Mouse (Mus musculus) hindbrain, embryonic 12.5 days (tissue): Measurements from ENCODE around the gene Eloa. TPM values are rescaled to one million over a fixed set of nuclear protein-coding genes. Genes with fewer than 3 reads are reported as not detected.
"Not testable (repeated sequence)": the region's sequence is repeated elsewhere in the genome, so short reads cannot be mapped to it uniquely, and the experiment has no call there.

Experiments used
- ATAC-seq: fragments of 200-750 bp; cut with Nextera tagmentation; 2 replicates; pipeline ENCODE4 v1.8.0; 2017; ENCODE audit warnings: moderate TSS enrichment; ENCODE audit not compliant: low FRiP score
- H3K27ac ChIP-seq: fragments of 300-500 bp; sonication (generic); 2 replicates; pipeline ENCODE4 v1.5.1; 2016; ENCODE audit warnings: mild to moderate bottlenecking
- H3K27me3 ChIP-seq: fragments of 300-500 bp; sonication (generic); 2 replicates; pipeline ENCODE4 v1.6.1; 2016; ENCODE audit warnings: mild to moderate bottlenecking
- H3K36me3 ChIP-seq: fragments of 300-500 bp; sonication (generic); 2 replicates; pipeline ENCODE4 v1.6.1; 2016; ENCODE audit warnings: mild to moderate bottlenecking
- H3K4me1 ChIP-seq: fragments of 300-500 bp; sonication (generic); 2 replicates; pipeline ENCODE4 v1.6.1; 2016
- H3K4me2 ChIP-seq: fragments of 300-500 bp; sonication (generic); replicated peaks from 2 replicates; pipeline ENCODE4 v1.6.1; 2016; ENCODE audit warnings: mild to moderate bottlenecking
- H3K4me3 ChIP-seq: fragments of 300-500 bp; sonication (generic); 2 replicates; pipeline ENCODE4 v1.5.1; 2016; ENCODE audit warnings: mild to moderate bottlenecking
- H3K9ac ChIP-seq: fragments of 300-500 bp; sonication (generic); 2 replicates; pipeline ENCODE4 v1.6.1; 2016; ENCODE audit warnings: mild to moderate bottlenecking, moderate library complexity
- H3K9me3 ChIP-seq: fragments of 300-500 bp; sonication (generic); replicated peaks from 2 replicates; pipeline ENCODE4 v1.6.1; 2016; ENCODE audit warnings: mild to moderate bottlenecking
- WGBS: fragments of 180-500 bp; shearing (Covaris S2); methylation state at CpG from one replicate; pipeline ENCODE4 v1.1.7; 2016; 5-methylcytosine and 5-hydroxymethylcytosine counted together
- polyA plus RNA-seq: library from polyadenylated mRNA; unstranded; fragments of >200 nt; fragmentation: Nextera tagmentation; extraction: Ambion mirVana; gene quantifications from 2 replicates; pipeline ENCODE4 v1.2.1, GENCODE M21; 2016

The Eloa gene
- polyA plus RNA-seq, 1 experiment from 2014 or later = 36.5 TPM

DNA sequence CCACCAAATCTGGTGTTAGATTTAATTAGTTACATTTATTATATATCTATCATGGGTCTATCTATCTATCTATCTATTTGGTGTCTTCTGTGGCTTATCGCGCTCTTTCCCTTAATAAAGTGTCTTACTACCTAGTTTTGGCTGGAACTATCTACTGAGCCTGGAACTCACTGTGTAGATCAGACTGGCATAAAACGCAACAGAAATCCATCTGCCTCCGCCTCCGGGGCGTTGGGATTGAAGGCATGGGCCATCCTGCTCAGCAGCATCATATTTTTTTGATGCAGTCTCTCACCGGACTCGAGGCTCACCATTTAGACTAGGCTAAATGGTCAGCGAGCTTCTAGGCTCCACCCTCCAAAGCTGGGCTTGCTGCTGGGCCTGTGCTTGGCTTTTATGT is 33.8 kb downstream of the Eloa start:
- no peaks in the 10 kb centered on the region for H3K27me3 ChIP-seq
- peaks cover 24% of the 10 kb centered on the region for H3K36me3 ChIP-seq
- peak overlapping the region; percentile 93 for H3K4me3 ChIP-seq
- peaks cover 22% of the 10 kb centered on the region for H3K4me1 ChIP-seq
- ATAC-seq = no peak
- peak overlapping the region; percentile 85 for H3K27ac ChIP-seq
- H3K9me3 ChIP-seq = no peaks in the 10 kb centered on the region
- peak overlapping the region; percentile 95 for H3K9ac ChIP-seq
- 68% methylated on average over 9 of the region's 9 CpGs for WGBS
- peak overlapping the region; percentile 94 for H3K4me2 ChIP-seq

DNA sequence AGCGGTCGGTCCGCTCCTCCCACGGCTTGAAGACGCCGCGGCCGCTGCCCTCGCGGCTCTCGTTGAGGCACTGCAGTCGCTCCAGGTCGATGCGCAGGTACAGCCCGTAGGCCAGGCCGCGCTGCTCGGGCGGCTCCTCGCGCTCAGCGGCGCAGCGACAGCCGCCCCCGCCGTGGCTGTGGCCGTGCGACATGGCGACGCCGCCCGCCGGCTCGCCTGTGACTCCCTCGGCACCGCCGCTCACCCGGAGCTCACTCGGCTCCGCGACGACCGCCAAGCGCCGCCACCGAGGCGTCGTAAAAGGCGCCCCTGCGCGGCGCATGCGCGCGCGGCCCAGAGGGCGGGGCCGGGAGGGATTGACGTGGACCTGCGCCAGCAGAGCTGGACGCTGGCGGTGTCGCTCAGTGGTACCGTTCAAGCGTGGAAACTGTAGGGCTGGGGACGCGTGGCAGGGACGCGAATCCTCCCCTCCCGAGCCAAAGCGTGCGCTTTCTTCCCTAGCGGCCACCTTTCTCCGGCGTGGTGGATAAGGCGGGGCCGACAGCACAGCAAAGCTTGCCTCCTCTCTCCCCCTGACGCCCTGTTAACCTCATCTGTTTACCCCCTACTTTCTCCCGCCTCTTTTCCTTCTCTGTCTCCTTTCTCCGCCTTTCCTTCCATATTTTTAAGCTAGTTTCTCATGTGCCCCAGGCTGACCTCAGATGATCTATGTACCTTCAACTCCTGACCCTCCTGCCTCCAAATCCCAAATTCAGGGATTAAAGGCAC is 34.4 kb downstream of the Eloa start, which contains the start of gene Pithd1:
Gene Pithd1 (minus strand): TSS at position 322 of the 768 bp plus-strand sequence.
- peak within 1 kb of the TSS; percentile 85 for H3K27ac ChIP-seq
- H3K4me2 ChIP-seq = peak within 1 kb of the TSS; percentile 94
- no peaks in the 10 kb centered on the region for H3K9me3 ChIP-seq
- peak within 1 kb of the TSS; percentile 93 for H3K4me3 ChIP-seq
- H3K27me3 ChIP-seq = no peaks in the 10 kb centered on the region
- under 1% methylated on average over 74 of the region's 81 CpGs for WGBS
- peaks cover 22% of the 10 kb centered on the region for H3K4me1 ChIP-seq
- peaks cover 26% of the 10 kb centered on the region for H3K36me3 ChIP-seq
- peak within 1 kb of the TSS; percentile 95 for H3K9ac ChIP-seq
- ATAC-seq = peak; percentile 89

DNA sequence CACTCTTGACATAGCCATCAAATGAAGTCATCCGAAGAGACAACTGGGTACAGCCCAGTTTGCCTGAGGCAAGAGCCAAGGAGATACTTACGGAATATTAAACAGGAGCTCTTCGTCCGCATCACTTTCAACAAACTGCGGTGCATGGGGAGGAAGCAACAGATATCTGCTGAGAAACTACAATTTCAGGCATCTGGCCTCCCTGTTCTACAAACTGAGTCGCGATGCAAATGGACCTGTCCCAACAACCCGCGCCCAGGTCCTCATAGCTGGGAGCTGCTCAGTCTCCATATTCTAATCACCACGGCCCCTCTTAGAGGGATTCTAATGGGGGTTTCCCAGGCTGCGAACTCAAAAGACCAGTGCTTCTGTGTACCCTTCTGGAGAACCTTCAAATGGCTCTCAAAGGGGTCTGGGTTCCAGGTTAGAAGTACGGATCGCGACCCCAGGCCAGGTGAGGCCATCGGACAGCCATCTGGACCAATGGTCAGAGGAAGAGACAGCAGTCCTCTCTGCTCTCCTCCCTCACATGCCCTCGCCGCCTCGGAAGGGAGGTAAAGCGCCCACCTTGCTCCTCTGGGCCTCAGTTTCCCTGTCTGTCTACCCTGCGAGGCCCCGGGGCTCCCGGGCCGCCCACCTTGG is 35.1 kb downstream of the Eloa start:
- Histone ChIP-seq H3K36me3 (peaks cover 29% of the 10 kb centered on the region), H3K27me3 (no peaks in the 10 kb centered on the region), H3K4me3 (peak overlapping the region; percentile 93), H3K9ac (peak overlapping the region; percentile 95), H3K4me2 (peak overlapping the region; percentile 94), H3K27ac (peak overlapping the region; percentile 85), H3K9me3 (no peaks in the 10 kb centered on the region), H3K4me1 (peaks cover 22% of the 10 kb centered on the region)
- WGBS = 8% methylated on average over 23 of the region's 23 CpGs
- ATAC-seq = peak; percentile 30; the same call in 1 of the 2 replicates

DNA sequence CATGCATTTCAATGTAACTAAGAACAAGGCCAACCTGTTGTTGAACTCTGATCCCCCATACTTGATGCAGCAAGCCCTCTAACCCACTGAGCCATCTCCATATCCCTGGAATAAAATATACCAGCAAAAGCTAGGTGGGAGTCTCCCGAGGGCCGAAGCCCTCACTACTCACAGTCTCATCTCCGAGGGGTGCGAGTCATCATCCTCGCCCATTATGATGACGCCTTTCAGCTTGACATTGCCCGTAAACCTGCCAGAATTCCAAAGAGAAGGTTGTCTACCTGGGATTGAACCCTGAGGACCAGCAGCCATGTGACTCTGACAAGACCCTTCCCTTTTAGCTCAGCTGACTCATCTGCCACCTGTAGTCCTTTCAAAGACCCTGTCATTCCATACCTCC is 35.8 kb downstream of the Eloa start:
- H3K9ac ChIP-seq = peak overlapping the region; percentile 95
- 95% methylated on average over 7 of the region's 7 CpGs for WGBS
- peak overlapping the region; percentile 93 for H3K4me3 ChIP-seq

DNA sequence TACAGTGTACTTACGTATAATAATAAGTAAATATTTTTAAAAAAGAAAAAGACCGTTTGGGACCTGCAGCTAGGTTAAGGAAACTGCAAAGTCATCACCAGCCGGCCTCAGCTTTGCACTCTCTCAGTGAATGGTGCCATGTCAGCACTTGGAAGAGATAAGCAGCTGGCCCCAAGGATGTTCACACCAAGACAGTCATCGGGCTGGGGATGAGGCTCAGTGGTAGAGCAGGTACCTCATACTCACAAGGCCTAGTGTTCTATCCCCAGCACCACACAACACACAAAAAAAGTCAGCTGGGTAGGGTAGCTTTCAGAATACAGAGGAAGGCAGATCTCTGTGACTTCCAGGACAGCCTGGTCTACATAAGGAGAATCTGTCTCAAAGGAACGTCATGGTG is 36.4 kb downstream of the Eloa start:
- H3K9me3 ChIP-seq = no peaks in the 10 kb centered on the region
- no peak overlapping the region for H3K4me3 ChIP-seq
- H3K4me2 ChIP-seq = no peak overlapping the region
- WGBS = 98% methylated on average over 5 of the region's 5 CpGs
- no peak for ATAC-seq
- no peak overlapping the region for H3K27ac ChIP-seq
- no peak overlapping the region; the same call in 1 of the 2 replicates for H3K9ac ChIP-seq
- H3K4me1 ChIP-seq = peaks cover 22% of the 10 kb centered on the region
- peaks cover 32% of the 10 kb centered on the region for H3K36me3 ChIP-seq
- H3K27me3 ChIP-seq = no peaks in the 10 kb centered on the region

More for the DNA sequence above, 35.8 kb downstream of the Eloa start:
- ATAC-seq = no peak
- peak overlapping the region; percentile 94 for H3K4me2 ChIP-seq
- peaks cover 32% of the 10 kb centered on the region for H3K36me3 ChIP-seq
- peaks cover 22% of the 10 kb centered on the region for H3K4me1 ChIP-seq
- no peaks in the 10 kb centered on the region for H3K9me3 ChIP-seq
- no peak overlapping the region for H3K27ac ChIP-seq
- no peaks in the 10 kb centered on the region for H3K27me3 ChIP-seq

DNA sequence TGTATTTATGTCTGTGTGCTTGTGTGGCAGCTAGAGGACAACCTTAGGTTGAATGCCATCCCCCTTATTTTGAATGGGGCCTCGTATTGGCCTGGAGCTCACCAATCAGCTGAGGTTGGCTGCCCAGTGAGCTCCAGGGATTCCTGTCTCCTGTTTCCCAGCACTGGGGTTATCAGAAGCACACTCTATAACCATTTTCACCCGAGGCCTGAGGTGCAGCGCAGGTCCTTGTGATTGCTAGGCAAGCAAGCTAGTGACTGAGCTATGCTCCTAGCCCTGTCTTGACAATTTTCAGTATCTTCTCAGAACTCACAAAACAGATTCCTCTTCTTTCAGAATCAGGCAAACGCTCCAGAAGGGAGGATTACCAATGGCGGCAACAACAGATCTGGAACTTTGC is 37.0 kb downstream of the Eloa start:
- Histone ChIP-seq H3K4me1 (peaks cover 22% of the 10 kb centered on the region), H3K27ac (no peak overlapping the region), H3K9ac (no peak overlapping the region), H3K4me2 (no peak overlapping the region), H3K36me3 (peaks cover 32% of the 10 kb centered on the region), H3K27me3 (no peaks in the 10 kb centered on the region), H3K4me3 (no peak overlapping the region), H3K9me3 (no peaks in the 10 kb centered on the region)
- no peak for ATAC-seq
- WGBS = 91% methylated on average over 5 of the region's 5 CpGs

DNA sequence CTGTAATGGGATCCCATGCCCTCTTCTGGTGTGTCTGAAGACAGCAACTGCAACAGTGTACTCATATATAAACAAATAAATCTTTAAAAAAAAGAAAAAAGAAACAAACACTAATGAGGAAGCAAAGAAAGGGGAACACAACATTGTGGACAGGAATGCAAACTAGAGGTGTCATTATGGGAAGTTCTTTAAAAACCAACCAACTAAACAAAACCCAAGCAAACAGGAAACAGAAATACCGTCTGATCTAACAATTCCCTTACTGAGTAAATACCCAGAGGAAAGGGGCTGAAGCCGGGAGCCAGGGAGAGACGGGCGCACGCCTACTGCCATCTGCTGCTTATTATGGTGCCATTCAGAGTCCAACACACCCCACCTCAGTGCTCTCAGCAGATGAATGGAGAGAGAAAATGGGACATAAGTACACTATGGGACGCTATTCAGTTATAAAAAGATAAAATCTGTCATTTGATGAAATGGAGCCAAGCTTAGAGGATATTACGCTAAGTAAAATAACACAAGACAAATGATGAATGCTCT is 40.0 kb downstream of the Eloa start:
- no peak overlapping the region for H3K27ac ChIP-seq
- no peak overlapping the region for H3K4me3 ChIP-seq
- peaks cover 43% of the 10 kb centered on the region for H3K36me3 ChIP-seq
- no peaks in the 10 kb centered on the region for H3K9me3 ChIP-seq
- 77% methylated on average over 7 of the region's 7 CpGs for WGBS
- no peak overlapping the region for H3K4me2 ChIP-seq
- H3K9ac ChIP-seq = no peak overlapping the region
- H3K4me1 ChIP-seq = peaks cover 15% of the 10 kb centered on the region
- no peak for ATAC-seq
- H3K27me3 ChIP-seq = no peaks in the 10 kb centered on the region

DNA sequence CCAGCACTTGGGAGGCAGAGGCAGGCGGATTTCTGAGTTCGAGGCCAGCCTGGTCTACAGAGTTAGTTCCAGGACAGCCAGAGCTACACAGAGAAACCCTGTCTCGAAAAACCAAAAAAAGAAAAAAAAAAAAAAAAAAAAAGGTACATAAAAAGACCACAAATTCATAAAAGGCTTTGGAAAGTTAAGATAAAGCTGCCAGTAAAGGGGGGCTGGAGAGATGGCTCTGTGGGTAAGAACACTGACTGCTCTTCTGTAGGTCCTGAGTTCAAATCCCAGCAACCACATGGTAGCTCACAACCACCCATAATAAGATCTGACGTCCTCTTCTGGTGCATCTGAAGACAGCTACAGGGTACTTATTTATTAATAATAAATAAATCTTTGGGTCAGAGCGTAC is 41.3 kb downstream of the Eloa start:
- not testable (repeated sequence) for H3K9me3 ChIP-seq, H3K27me3 ChIP-seq, H3K4me1 ChIP-seq, ATAC-seq, H3K27ac ChIP-seq, H3K9ac ChIP-seq, H3K4me2 ChIP-seq, H3K4me3 ChIP-seq
- peaks cover 55% of the 10 kb centered on the region for H3K36me3 ChIP-seq
- 98% methylated on average over 5 of the region's 5 CpGs for WGBS

DNA sequence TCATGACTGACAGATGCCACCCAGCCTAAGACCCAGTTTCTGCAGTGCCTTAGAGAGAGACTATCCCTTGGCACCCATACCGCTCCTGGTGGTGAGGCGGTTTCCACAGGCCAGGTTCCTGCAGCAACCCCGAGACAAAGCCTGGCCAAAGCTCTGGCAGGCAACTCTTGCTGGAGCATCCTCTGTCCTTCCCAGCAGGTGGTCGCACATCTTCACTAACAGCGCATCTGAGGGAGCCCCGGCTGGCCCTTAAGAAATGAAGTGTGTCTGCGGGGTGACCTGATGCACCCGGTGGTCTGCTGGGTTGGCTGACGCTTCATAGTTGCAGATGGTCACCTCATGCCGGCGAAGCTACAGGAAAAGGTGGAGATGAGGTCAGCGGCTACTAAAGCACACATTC is 45.4 kb downstream of the Eloa start:
- WGBS = 91% methylated on average over 12 of the region's 12 CpGs
- H3K9ac ChIP-seq = no peak overlapping the region
- peaks cover 12% of the 10 kb centered on the region for H3K4me1 ChIP-seq
- no peaks in the 10 kb centered on the region for H3K9me3 ChIP-seq
- peaks cover 39% of the 10 kb centered on the region for H3K36me3 ChIP-seq
- H3K27me3 ChIP-seq = no peaks in the 10 kb centered on the region
- no peak overlapping the region for H3K4me2 ChIP-seq
- no peak for ATAC-seq
- H3K27ac ChIP-seq = no peak overlapping the region
- no peak overlapping the region for H3K4me3 ChIP-seq

DNA sequence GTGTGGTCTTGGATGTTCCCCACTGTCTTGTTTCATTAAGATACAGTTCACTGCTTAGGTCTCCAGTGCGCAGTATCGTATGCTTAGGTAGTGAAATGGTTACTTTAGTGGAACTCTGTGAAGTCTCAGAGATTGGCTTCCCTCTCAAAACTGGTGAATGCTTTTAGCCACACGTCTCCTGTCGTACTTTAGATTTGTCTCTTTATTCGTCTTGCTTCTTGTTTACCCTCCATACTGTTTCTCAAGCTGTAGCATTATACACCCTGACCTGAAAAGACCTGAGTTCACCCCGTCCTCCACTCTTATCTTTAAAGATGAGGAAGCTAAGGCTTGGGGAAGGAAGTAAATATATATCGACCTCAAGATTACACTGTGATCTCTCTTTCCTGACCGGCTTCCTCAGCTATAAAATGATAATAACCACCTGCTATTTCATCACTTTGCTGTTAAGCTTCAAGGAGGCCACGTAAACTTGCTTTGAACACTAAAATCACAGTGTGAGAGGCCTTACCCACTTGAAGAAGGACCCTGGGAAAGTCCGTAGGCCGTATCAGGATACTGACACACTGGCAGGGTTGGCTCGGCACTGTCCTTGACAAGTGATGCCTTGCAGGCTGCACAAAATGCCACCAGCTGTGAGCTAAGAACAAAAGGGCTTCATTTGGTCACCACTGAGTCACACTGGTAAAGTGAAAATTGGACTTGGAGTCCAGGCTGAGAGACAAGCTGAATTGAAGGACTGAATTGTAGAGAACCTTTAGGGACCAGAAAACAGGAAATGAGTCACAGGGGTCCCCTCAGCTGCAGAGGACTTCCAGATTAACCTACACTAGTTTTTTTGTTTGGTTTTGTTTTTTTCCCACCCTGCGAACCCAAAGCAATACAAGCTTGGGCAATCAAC is 48.4 kb downstream of the Eloa start:
- Histone ChIP-seq H3K9me3 (no peaks in the 10 kb centered on the region), H3K36me3 (peaks cover 57% of the 10 kb centered on the region), H3K9ac (peak overlapping the region; percentile 91), H3K27ac (0 out of 2 replicates have a peak overlapping the region, but pooled peaks have one; percentile 23), H3K4me3 (peak overlapping the region; percentile 86), H3K4me2 (peak overlapping the region; percentile 88), H3K4me1 (peaks cover 29% of the 10 kb centered on the region), H3K27me3 (no peaks in the 10 kb centered on the region)
- WGBS = 76% methylated on average over 13 of the region's 13 CpGs
- no peak for ATAC-seq

DNA sequence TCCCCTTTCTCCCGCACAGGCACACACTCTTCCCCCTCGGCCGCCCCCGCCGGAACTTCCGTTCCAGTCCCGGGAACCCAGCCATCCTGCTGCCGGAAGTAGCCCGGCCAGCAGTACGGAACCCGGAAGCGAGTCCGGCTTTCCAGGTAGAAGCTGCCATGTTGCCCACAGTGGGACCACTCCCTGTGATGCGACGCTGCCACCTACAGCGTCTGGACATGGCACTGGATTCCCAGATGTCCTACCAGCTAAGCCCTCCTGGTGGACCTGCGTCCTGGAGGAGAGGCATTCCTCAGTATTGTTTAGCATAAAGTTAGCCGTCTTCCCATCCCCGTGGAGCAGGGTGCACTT is 49.0 kb downstream of the Eloa start, which contains the start of gene Lypla2:
Gene Lypla2 (minus strand): TSS at position 71 of the 351 bp plus-strand sequence.
- ATAC-seq = peak; percentile 79
- H3K27ac ChIP-seq = peak within 1 kb of the TSS; percentile 79
- peaks cover 63% of the 10 kb centered on the region for H3K36me3 ChIP-seq
- WGBS = under 1% methylated on average over 18 of the region's 19 CpGs
- H3K9me3 ChIP-seq = no peaks in the 10 kb centered on the region
- H3K4me2 ChIP-seq = peak within 1 kb of the TSS; percentile 88
- no peaks in the 10 kb centered on the region for H3K27me3 ChIP-seq
- peak within 1 kb of the TSS; percentile 86 for H3K4me3 ChIP-seq
- H3K4me1 ChIP-seq = peaks cover 29% of the 10 kb centered on the region
- H3K9ac ChIP-seq = peak within 1 kb of the TSS; percentile 91
